Mouse (Mus musculus): ENCODE measurements at regions not wholly inside any gene's neighbourhood (a gene's known extent, or its start where the extent isn't known, plus 50 kb on each side); places are given as distances from the start of the nearest gene placed in this dataset.

GRCm38 (mm10) chr14:76964046-76964445 lies 72.5 kb upstream of the Ccdc122 start:
- no peak overlapping the region for H3K4me3 ChIP-seq (replicated peaks)

GRCm38 (mm10) chr14:76958875-76959274 lies 77.7 kb upstream of the Ccdc122 start:
- 62% methylated on average over 10 of the region's 10 CpGs for WGBS
- H3K4me1 ChIP-seq (replicated peaks): no peaks in the 10 kb centered on the region
- ATAC-seq: no peak
- H3K9me3 ChIP-seq: no peaks in the 10 kb centered on the region
- no peak overlapping the region for H3K9ac ChIP-seq
- H3K27me3 ChIP-seq (replicated peaks): no peaks in the 10 kb centered on the region
- no peaks in the 10 kb centered on the region for H3K36me3 ChIP-seq
- no peak overlapping the region for H3K27ac ChIP-seq
- no peak overlapping the region for H3K4me3 ChIP-seq (replicated peaks)
- H3K4me2 ChIP-seq (replicated peaks): no peak overlapping the region

More at GRCm38 (mm10) chr14:76964046-76964445, 72.5 kb upstream of the Ccdc122 start:
- H3K4me2 ChIP-seq (replicated peaks): no peak overlapping the region
- no peak overlapping the region for H3K27ac ChIP-seq
- H3K9me3 ChIP-seq: no peaks in the 10 kb centered on the region
- ATAC-seq: no peak
- H3K9ac ChIP-seq: no peak overlapping the region
- 70% methylated on average over 5 of the region's 5 CpGs for WGBS
- H3K36me3 ChIP-seq: no peaks in the 10 kb centered on the region
- no peaks in the 10 kb centered on the region for H3K4me1 ChIP-seq (replicated peaks)
- no peaks in the 10 kb centered on the region for H3K27me3 ChIP-seq (replicated peaks)

GRCm38 (mm10) chr14:76957136-76957535 lies 79.4 kb upstream of the Ccdc122 start:
- Histone ChIP-seq H3K9me3 (no peaks in the 10 kb centered on the region), H3K27ac (no peak overlapping the region), H3K9ac (no peak overlapping the region), H3K4me1 (replicated peaks) (no peaks in the 10 kb centered on the region), H3K4me2 (replicated peaks) (no peak overlapping the region), H3K36me3 (no peaks in the 10 kb centered on the region), H3K27me3 (replicated peaks) (no peaks in the 10 kb centered on the region), H3K4me3 (replicated peaks) (no peak overlapping the region)
- WGBS: 61% methylated on average over 2 of the region's 2 CpGs
- no peak for ATAC-seq

GRCm38 (mm10) chr14:76953171-76953570 lies 83.4 kb upstream of the Ccdc122 start:
- Histone ChIP-seq H3K4me1 (replicated peaks) (peaks cover 10% of the 10 kb centered on the region; the same call in 1 of the 2 replicates), H3K4me2 (replicated peaks) (no peak overlapping the region), H3K27ac (no peak overlapping the region), H3K9me3 (no peaks in the 10 kb centered on the region), H3K27me3 (replicated peaks) (no peaks in the 10 kb centered on the region), H3K9ac (no peak overlapping the region), H3K4me3 (replicated peaks) (no peak overlapping the region), H3K36me3 (no peaks in the 10 kb centered on the region)
- no peak for ATAC-seq
- WGBS: 90% methylated on average over 2 of the region's 2 CpGs

- Histone ChIP-seq H3K36me3 (no peaks in the 10 kb centered on the region), H3K9me3 (no peaks in the 10 kb centered on the region), H3K4me1 (replicated peaks) (peaks cover 15% of the 10 kb centered on the region), H3K27me3 (replicated peaks) (no peaks in the 10 kb centered on the region), H3K4me3 (replicated peaks) (no peak overlapping the region), H3K4me2 (replicated peaks) (no peak overlapping the region), H3K27ac (no peak overlapping the region), H3K9ac (no peak overlapping the region)
- ATAC-seq: no peak
- 51% methylated on average over 4 of the region's 4 CpGs for WGBS
Measured at GRCm38 (mm10) chr14:76951450-76951849, 85.1 kb upstream of the Ccdc122 start.

- no peaks in the 10 kb centered on the region for H3K27me3 ChIP-seq (replicated peaks)
- no peak overlapping the region for H3K9ac ChIP-seq
- no peak overlapping the region for H3K4me2 ChIP-seq (replicated peaks)
- whole genome bisulfite sequencing: 63% methylated on average over 3 of the region's 3 CpGs
- H3K36me3 ChIP-seq: no peaks in the 10 kb centered on the region
- peak overlapping the region; percentile 48; the same call in 1 of the 2 replicates for H3K27ac ChIP-seq
- H3K9me3 ChIP-seq: no peaks in the 10 kb centered on the region
- H3K4me3 ChIP-seq (replicated peaks): no peak overlapping the region
- no peak for ATAC-seq
- peaks cover 15% of the 10 kb centered on the region for H3K4me1 ChIP-seq (replicated peaks)
Measured at GRCm38 (mm10) chr14:76949388-76949787, 87.2 kb upstream of the Ccdc122 start.

GRCm38 (mm10) chr14:76948948-76949347 lies 87.6 kb upstream of the Ccdc122 start:
- peak; percentile 80 for ATAC-seq
- Histone ChIP-seq H3K36me3 (no peaks in the 10 kb centered on the region), H3K4me3 (replicated peaks) (no peak overlapping the region), H3K27ac (peak overlapping the region; percentile 48), H3K4me2 (replicated peaks) (no peak overlapping the region), H3K27me3 (replicated peaks) (no peaks in the 10 kb centered on the region), H3K9ac (no peak overlapping the region), H3K4me1 (replicated peaks) (peaks cover 15% of the 10 kb centered on the region), H3K9me3 (no peaks in the 10 kb centered on the region)
- WGBS: 15% methylated on average over 3 of the region's 3 CpGs

- H3K36me3 ChIP-seq: no peaks in the 10 kb centered on the region
- no peak overlapping the region for H3K9ac ChIP-seq
- H3K4me3 ChIP-seq (replicated peaks): no peak overlapping the region
- no peaks in the 10 kb centered on the region for H3K27me3 ChIP-seq (replicated peaks)
- 38% methylated on average over 6 of the region's 6 CpGs for whole genome bisulfite sequencing
- ATAC-seq: peak; percentile 50
- no peaks in the 10 kb centered on the region for H3K9me3 ChIP-seq
- peaks cover 15% of the 10 kb centered on the region for H3K4me1 ChIP-seq (replicated peaks)
- no peak overlapping the region for H3K4me2 ChIP-seq (replicated peaks)
- no peak overlapping the region for H3K27ac ChIP-seq
Measured at GRCm38 (mm10) chr14:76948481-76948880, 88.1 kb upstream of the Ccdc122 start.

- Histone ChIP-seq H3K27me3 (replicated peaks) (no peaks in the 10 kb centered on the region), H3K27ac (no peak overlapping the region), H3K4me3 (replicated peaks) (no peak overlapping the region), H3K4me1 (replicated peaks) (peaks cover 15% of the 10 kb centered on the region), H3K9me3 (no peaks in the 10 kb centered on the region), H3K9ac (no peak overlapping the region), H3K36me3 (no peaks in the 10 kb centered on the region), H3K4me2 (replicated peaks) (no peak overlapping the region)
- WGBS: 48% methylated on average over 3 of the region's 3 CpGs
- ATAC-seq: peak; percentile 49; the same call in 1 of the 2 replicates
Measured at GRCm38 (mm10) chr14:76947148-76947547, 89.4 kb upstream of the Ccdc122 start.

GRCm38 (mm10) chr14:76945626-76946025 lies 90.9 kb upstream of the Ccdc122 start:
- no peak for ATAC-seq
- no peak overlapping the region for H3K9ac ChIP-seq
- no peaks in the 10 kb centered on the region for H3K27me3 ChIP-seq (replicated peaks)
- no peaks in the 10 kb centered on the region for H3K9me3 ChIP-seq
- WGBS: 65% methylated on average over 6 of the region's 6 CpGs
- H3K4me1 ChIP-seq (replicated peaks): peaks cover 15% of the 10 kb centered on the region
- H3K36me3 ChIP-seq: no peaks in the 10 kb centered on the region
- no peak overlapping the region for H3K4me2 ChIP-seq (replicated peaks)
- H3K4me3 ChIP-seq (replicated peaks): no peak overlapping the region
- H3K27ac ChIP-seq: no peak overlapping the region

GRCm38 (mm10) chr14:76941474-76942212 lies 94.9 kb upstream of the Ccdc122 start:
- Histone ChIP-seq H3K9me3 (no peaks in the 10 kb centered on the region), H3K4me2 (replicated peaks) (no peak overlapping the region), H3K27ac (no peak overlapping the region), H3K27me3 (replicated peaks) (no peaks in the 10 kb centered on the region), H3K4me3 (replicated peaks) (no peak overlapping the region), H3K9ac (no peak overlapping the region), H3K4me1 (replicated peaks) (no peaks in the 10 kb centered on the region), H3K36me3 (no peaks in the 10 kb centered on the region)
- 79% methylated on average over 10 of the region's 10 CpGs for WGBS
- ATAC-seq: no peak

- no peak overlapping the region for H3K27ac ChIP-seq
- no peaks in the 10 kb centered on the region for H3K4me1 ChIP-seq (replicated peaks)
- no peaks in the 10 kb centered on the region for H3K36me3 ChIP-seq
- H3K9me3 ChIP-seq: no peaks in the 10 kb centered on the region
- H3K9ac ChIP-seq: no peak overlapping the region
- H3K4me2 ChIP-seq (replicated peaks): no peak overlapping the region
- no peak for ATAC-seq
- 91% methylated on average over 4 of the region's 4 CpGs for WGBS
- H3K27me3 ChIP-seq (replicated peaks): no peaks in the 10 kb centered on the region
- no peak overlapping the region for H3K4me3 ChIP-seq (replicated peaks)
Measured at GRCm38 (mm10) chr14:76940507-76940906, 96.1 kb upstream of the Ccdc122 start.

GRCm38 (mm10) chr14:76936671-76937070 lies 99.9 kb upstream of the Ccdc122 start:
- no peak overlapping the region for H3K4me2 ChIP-seq (replicated peaks)
- no peak overlapping the region for H3K27ac ChIP-seq
- ATAC-seq: no peak
- no peaks in the 10 kb centered on the region for H3K9me3 ChIP-seq
- no peaks in the 10 kb centered on the region for H3K4me1 ChIP-seq (replicated peaks)
- no peaks in the 10 kb centered on the region for H3K27me3 ChIP-seq (replicated peaks)
- no peak overlapping the region for H3K4me3 ChIP-seq (replicated peaks)
- H3K9ac ChIP-seq: no peak overlapping the region
- H3K36me3 ChIP-seq: no peaks in the 10 kb centered on the region
- WGBS: 86% methylated on average over 1 of the region's 1 CpGs

Data from intestine, embryonic 15.5 days (tissue).